Mouse (Mus musculus): ENCODE data around the gene Prkca. TPM values are rescaled to one million over a fixed set of nuclear protein-coding genes. Genes with fewer than 3 reads are reported as not detected.

Prkca gene
- polyA plus RNA-seq, 2 experiments: 2.5 to 3.8 TPM

DNA sequence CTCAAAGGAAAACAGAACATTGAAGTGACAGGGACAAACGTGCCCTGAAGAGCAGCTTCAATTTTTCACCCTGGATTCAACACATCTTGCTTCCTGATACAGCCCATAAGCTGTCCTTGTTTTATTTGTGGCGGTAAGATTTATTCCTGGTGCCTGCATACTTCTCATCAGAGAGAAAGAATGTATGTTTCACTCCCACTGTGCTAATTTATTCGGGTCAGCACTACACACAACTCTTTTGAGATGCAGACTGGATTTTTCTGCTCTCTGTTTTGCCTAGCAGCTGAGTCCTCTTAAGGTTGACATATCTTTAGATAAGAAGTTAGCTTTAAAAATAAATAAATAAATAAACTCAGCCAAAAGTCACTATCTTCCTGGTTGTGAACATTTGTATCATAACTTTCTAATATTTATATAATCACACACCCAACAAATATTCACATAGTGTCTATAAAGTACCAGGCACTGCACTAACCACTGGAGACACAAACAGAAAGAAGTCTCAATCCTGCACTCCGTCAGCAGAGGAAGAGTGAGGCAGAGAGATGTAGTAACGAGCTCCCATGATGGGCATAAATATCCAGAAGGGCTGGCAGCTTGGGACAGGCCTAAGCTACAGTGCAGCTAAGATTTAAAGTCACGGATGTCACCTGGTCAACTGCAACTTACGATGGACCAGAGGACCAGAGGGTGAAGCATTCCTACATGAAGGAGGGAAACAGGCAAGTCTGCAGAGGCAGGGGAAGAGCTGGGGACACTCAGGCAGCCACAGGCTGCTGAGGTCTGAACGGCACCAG is 9.9 kb downstream of the Prkca start:
- no peaks in the 10 kb centered on the region for H3K27me3 ChIP-seq (ENCODE audit: control insufficient read depth, insufficient read depth, low read length)
- no peaks in the 10 kb centered on the region for H3K9me3 ChIP-seq (ENCODE audit: control insufficient read depth, low read length)
- H3K4me1 ChIP-seq (replicated peaks; ENCODE audit: control insufficient read depth in 2 of 2, insufficient read depth in 2 of 2, low read length in 1 of 2): 0 out of 4 replicates have a peak, but pooled peaks cover 0 to 1% of the 10 kb centered on the region in 2 experiments
- no peak for ATAC-seq (ENCODE audit: insufficient read depth)
- H3K4me3 ChIP-seq (ENCODE audit: insufficient read depth in 1 of 2, low read depth in 2 of 2, low read length in 2 of 2): no peak overlapping the region
- no peak for TF ChIP-seq CTCF (IDR thresholded peaks at IDR 0.05; ENCODE audit: low read depth)
- TF ChIP-seq EP300 (IDR thresholded peaks at IDR 0.05; ENCODE audit: low read depth): no peak
- H3K27ac ChIP-seq: no peak overlapping the region
- 57% methylated on average over 8 of the region's 8 CpGs for WGBS (ENCODE audit: insufficient replicate concordance)
- no peak overlapping the region for H3K4me2 ChIP-seq (ENCODE audit: low read depth)
- no peak overlapping the region for H3K9ac ChIP-seq (replicated peaks)
- no peak for DNase-seq (ENCODE audit: low read depth in 3 of 3, low spot score in 3 of 3)
- H3K36me3 ChIP-seq (replicated peaks; ENCODE audit: control insufficient read depth, insufficient read depth, low read depth): no peaks in the 10 kb centered on the region

DNA sequence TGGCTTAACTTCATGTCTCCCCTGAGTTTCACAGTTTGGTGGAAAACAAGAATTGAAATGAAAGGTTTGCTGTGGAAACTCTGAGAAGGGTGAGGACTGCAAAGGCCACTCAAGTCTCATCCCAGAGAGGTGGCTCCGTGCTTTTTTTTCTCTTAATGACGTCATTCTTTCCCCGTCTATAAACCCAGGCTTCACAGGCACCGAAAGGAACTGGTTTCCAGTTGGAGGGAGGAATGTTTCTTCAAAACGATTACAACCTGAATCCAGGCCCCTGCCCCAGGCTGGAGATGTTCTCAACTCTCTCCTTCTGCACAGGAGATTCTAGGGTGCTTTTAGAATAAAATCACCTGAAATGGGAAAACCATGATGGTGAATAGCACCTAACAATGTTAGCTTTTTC is 10.7 kb downstream of the Prkca start:
- DNase-seq (ENCODE audit: low read depth in 3 of 3, low spot score in 3 of 3) (no peak), ATAC-seq (ENCODE audit: insufficient read depth) (no peak)
- WGBS (ENCODE audit: insufficient replicate concordance): 61% methylated on average over 5 of the region's 5 CpGs
- Histone ChIP-seq H3K27ac (no peak overlapping the region), H3K4me3 (ENCODE audit: insufficient read depth in 1 of 2, low read depth in 2 of 2, low read length in 2 of 2) (no peak overlapping the region), H3K27me3 (ENCODE audit: control insufficient read depth, insufficient read depth, low read length) (no peaks in the 10 kb centered on the region), H3K36me3 (replicated peaks; ENCODE audit: control insufficient read depth, insufficient read depth, low read depth) (no peaks in the 10 kb centered on the region), H3K4me1 (replicated peaks; ENCODE audit: control insufficient read depth in 2 of 2, insufficient read depth in 2 of 2, low read length in 1 of 2) (0 out of 4 replicates have a peak, but pooled peaks cover 0 to 1% of the 10 kb centered on the region in 2 experiments), H3K9ac (replicated peaks) (no peak overlapping the region), H3K4me2 (ENCODE audit: low read depth) (no peak overlapping the region), H3K9me3 (ENCODE audit: control insufficient read depth, low read length) (no peaks in the 10 kb centered on the region)
- no peak for TF ChIP-seq CTCF (IDR thresholded peaks at IDR 0.05; ENCODE audit: low read depth)
- TF ChIP-seq EP300 (IDR thresholded peaks at IDR 0.05; ENCODE audit: low read depth): no peak

DNA sequence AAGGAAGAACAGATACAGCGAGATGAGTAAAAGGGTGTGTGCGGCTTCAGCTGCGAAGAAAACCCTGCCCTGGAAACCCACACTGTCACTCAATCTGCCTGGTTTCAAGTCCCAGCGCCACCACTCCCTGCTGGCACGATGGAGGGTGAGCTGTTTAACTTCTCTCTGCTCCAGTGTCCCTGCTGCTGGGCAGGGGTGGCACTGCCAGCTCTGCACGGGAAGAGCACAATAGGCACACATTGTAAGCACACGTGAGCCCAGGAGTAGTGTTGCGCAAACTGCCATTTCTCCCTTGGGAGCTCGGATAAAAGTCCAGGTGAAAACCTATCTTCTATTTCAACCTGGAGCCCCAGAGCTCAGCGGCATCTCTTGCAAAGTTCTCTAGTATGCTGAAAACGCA is 12.9 kb downstream of the Prkca start:
- 69% methylated on average over 11 of the region's 11 CpGs for WGBS (ENCODE audit: insufficient replicate concordance)
- H3K9me3 ChIP-seq (ENCODE audit: control insufficient read depth, low read length): no peaks in the 10 kb centered on the region

DNA sequence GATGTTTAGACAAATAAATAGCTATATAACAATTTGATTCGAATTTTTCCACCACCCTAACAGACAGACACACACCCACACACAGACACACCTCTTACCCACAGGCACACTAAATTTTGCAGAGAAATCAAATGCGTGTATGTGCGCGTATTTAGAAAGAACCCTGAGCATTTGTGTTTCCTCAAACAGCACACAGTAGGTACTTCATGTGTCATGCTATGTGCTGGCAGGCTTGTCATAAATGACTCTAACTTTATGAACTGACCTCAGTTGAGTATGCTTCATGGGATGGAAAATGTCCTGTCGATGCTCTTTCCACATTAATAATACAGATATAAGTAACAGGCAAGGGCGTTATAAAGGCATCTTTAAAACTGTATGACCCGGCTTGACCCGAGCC is 17.8 kb downstream of the Prkca start:
- no peak overlapping the region for H3K4me3 ChIP-seq (ENCODE audit: insufficient read depth in 1 of 2, low read depth in 2 of 2, low read length in 2 of 2)
- peaks cover 0 to under 1% of the 10 kb centered on the region in 2 experiments; a peak in 1 of 4 replicates for H3K4me1 ChIP-seq (replicated peaks; ENCODE audit: control insufficient read depth in 2 of 2, insufficient read depth in 2 of 2, low read length in 1 of 2)
- 69% methylated on average over 8 of the region's 8 CpGs for WGBS (ENCODE audit: insufficient replicate concordance)
- H3K27ac ChIP-seq: no peak overlapping the region
- no peaks in the 10 kb centered on the region for H3K27me3 ChIP-seq (ENCODE audit: control insufficient read depth, insufficient read depth, low read length)
- H3K9ac ChIP-seq (replicated peaks): no peak overlapping the region
- ATAC-seq (ENCODE audit: insufficient read depth): no peak
- no peak for DNase-seq (ENCODE audit: low read depth in 3 of 3, low spot score in 3 of 3)
- H3K9me3 ChIP-seq (ENCODE audit: control insufficient read depth, low read length): no peaks in the 10 kb centered on the region
- H3K36me3 ChIP-seq (replicated peaks; ENCODE audit: control insufficient read depth, insufficient read depth, low read depth): no peaks in the 10 kb centered on the region
- no peak overlapping the region for H3K4me2 ChIP-seq (ENCODE audit: low read depth)
- no peak for TF ChIP-seq CTCF (IDR thresholded peaks at IDR 0.05; ENCODE audit: low read depth)
- no peak for TF ChIP-seq EP300 (IDR thresholded peaks at IDR 0.05; ENCODE audit: low read depth)

More for the DNA sequence above, 12.9 kb downstream of the Prkca start:
- Histone ChIP-seq H3K27ac (no peak overlapping the region), H3K4me1 (replicated peaks; ENCODE audit: control insufficient read depth in 2 of 2, insufficient read depth in 2 of 2, low read length in 1 of 2) (0 out of 4 replicates have a peak, but pooled peaks cover 0 to 1% of the 10 kb centered on the region in 2 experiments), H3K4me3 (ENCODE audit: insufficient read depth in 1 of 2, low read depth in 2 of 2, low read length in 2 of 2) (no peak overlapping the region), H3K9ac (replicated peaks) (no peak overlapping the region), H3K27me3 (ENCODE audit: control insufficient read depth, insufficient read depth, low read length) (no peaks in the 10 kb centered on the region), H3K36me3 (replicated peaks; ENCODE audit: control insufficient read depth, insufficient read depth, low read depth) (no peaks in the 10 kb centered on the region), H3K4me2 (ENCODE audit: low read depth) (no peak overlapping the region)
- no peak for DNase-seq (ENCODE audit: low read depth in 3 of 3, low spot score in 3 of 3)
- ATAC-seq (ENCODE audit: insufficient read depth): no peak
- TF ChIP-seq CTCF (IDR thresholded peaks at IDR 0.05; ENCODE audit: low read depth) (no peak), EP300 (IDR thresholded peaks at IDR 0.05; ENCODE audit: low read depth) (no peak)

GRCm38 (mm10) chr11:108322156-108322555 is 21.6 kb downstream of the Prkca start:
- Histone ChIP-seq H3K9me3 (ENCODE audit: control insufficient read depth, low read length) (no peaks in the 10 kb centered on the region), H3K4me2 (ENCODE audit: low read depth) (no peak overlapping the region), H3K27me3 (ENCODE audit: control insufficient read depth, insufficient read depth, low read length) (no peaks in the 10 kb centered on the region), H3K4me3 (ENCODE audit: insufficient read depth in 1 of 2, low read depth in 2 of 2, low read length in 2 of 2) (no peak overlapping the region), H3K4me1 (replicated peaks; ENCODE audit: control insufficient read depth in 2 of 2, insufficient read depth in 2 of 2, low read length in 1 of 2) (peaks cover 0 to 17% of the 10 kb centered on the region in 2 experiments; a peak in 2 of 4 replicates), H3K36me3 (replicated peaks; ENCODE audit: control insufficient read depth, insufficient read depth, low read depth) (no peaks in the 10 kb centered on the region), H3K27ac (no peak overlapping the region), H3K9ac (replicated peaks) (no peak overlapping the region)
- 53% methylated on average over 2 of the region's 2 CpGs for WGBS (ENCODE audit: insufficient replicate concordance)
- TF ChIP-seq CTCF (IDR thresholded peaks at IDR 0.05; ENCODE audit: low read depth) (no peak), EP300 (IDR thresholded peaks at IDR 0.05; ENCODE audit: low read depth) (no peak)
- DNase-seq (ENCODE audit: low read depth in 3 of 3, low spot score in 3 of 3) (no peak), ATAC-seq (ENCODE audit: insufficient read depth) (no peak)
